Mouse (Mus musculus) brain, embryonic 14.5 days (tissue): ENCODE data around the gene Prrx2.

Experiments used
- CTCF ChIP-seq: fragments of 200-500 bp; IDR thresholded peaks from 2 replicates; pipeline ENCODE4 v1.5.1; 2012; ENCODE audit warnings: inconsistent platforms, mild to moderate bottlenecking, moderate library complexity, borderline replicate concordance; ENCODE audit not compliant: insufficient read depth, insufficient read length; ENCODE audit errors: extremely low read depth
- POLR2A ChIP-seq: fragments of 200-500 bp; IDR thresholded peaks from 2 replicates; pipeline ENCODE4 v1.6.1; 2012; ENCODE audit warnings: mild to moderate bottlenecking, inconsistent platforms, borderline replicate concordance; ENCODE audit not compliant: poor library complexity, insufficient read depth, insufficient read length, severe bottlenecking; ENCODE audit errors: extremely low read depth

GRCm38 (mm10) chr2:30902256-30902655 is 67.5 kb downstream of the Prrx2 start:
- no peak for TF ChIP-seq POLR2A
- no peak for TF ChIP-seq CTCF
